Mouse (Mus musculus): ENCODE results near the gene Ltk. TPM values are rescaled to one million over a fixed set of nuclear protein-coding genes. Genes with fewer than 3 reads are reported as not detected.
A peak's percentile ranks its signal among the peaks of the same experiment; 100 is the strongest.

Gene Ltk
- total and polyA plus RNA-seq, 3 experiments, result 0.39 TPM; not detected in 2

DNA sequence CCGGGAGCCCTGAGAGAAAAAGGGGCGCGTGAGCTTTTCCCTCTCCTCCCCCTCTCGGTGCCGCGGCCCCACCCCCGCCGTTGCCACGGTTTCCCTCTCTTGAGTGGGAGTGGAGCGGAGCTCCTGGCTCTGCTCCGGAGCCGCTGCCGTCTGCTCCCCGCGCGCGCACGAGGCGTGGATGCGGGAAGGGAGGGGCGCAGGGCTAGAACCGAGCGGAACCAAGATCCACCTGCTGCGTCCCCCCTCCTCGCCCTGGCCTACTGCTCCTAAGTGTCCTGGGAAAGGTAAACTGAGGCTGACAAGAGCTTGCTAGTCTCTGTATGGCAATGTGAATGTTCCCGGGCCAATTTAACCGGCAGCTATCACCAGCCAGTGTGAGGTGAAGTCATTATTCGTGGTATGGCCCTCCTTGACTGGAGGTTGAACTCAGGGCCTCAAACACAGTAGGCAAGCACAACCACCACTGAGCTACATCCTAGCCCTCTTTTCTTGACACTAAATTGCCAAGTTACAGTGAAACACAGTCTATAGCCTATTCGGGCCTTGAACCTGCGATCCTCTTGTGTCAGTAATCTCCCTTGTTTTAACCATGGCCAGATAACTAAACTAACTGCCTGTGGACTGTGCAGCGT lies 16.9 kb downstream of the Ltk start:
- peaks cover 3% of the 10 kb centered on the region for H3K4me1 ChIP-seq (ENCODE audit: control insufficient read depth, insufficient read depth, low read length)
- H3K79me2 ChIP-seq (replicated peaks; ENCODE audit: control insufficient read depth, insufficient read depth, low read length), result no peaks in the 10 kb centered on the region
- H3K36me3 ChIP-seq (ENCODE audit: control insufficient read depth, insufficient read depth, low read length), result no peaks in the 10 kb centered on the region
- TF ChIP-seq EP300 (IDR thresholded peaks at IDR 0.05; ENCODE audit: insufficient read depth, low read depth, low read length) (no peak), CTCF (IDR thresholded peaks at IDR 0.05) (no peak), POLR2A (IDR thresholded peaks at IDR 0.05; ENCODE audit: insufficient read depth, low read depth, low read length) (no peak)
- no peak overlapping the region for H3K9ac ChIP-seq (ENCODE audit: low read depth, low read length)
- H3K4me3 ChIP-seq, result peak overlapping the region; percentile 56
- no peak overlapping the region for H3K27ac ChIP-seq
- DNase-seq, result peak in 1 of 2 experiments; percentile 12
- peaks cover 16% of the 10 kb centered on the region for H3K27me3 ChIP-seq (ENCODE audit: control insufficient read depth, insufficient read depth, low read length)
- intact Hi-C loops (cut with DNase I), result loop anchor here (5.0 kb wide), 1 partner anchor 66 kb away; the partner anchor contains the start of gene Rtf1
- WGBS, result 17% methylated on average over 25 of the region's 31 CpGs

GRCm38 (mm10) chr2:119742461-119743175 lies 17.6 kb downstream of the Ltk start:
- Histone ChIP-seq H3K4me3 (peak overlapping the region; percentile 56), H3K9ac (ENCODE audit: low read depth, low read length) (peak overlapping the region; percentile 70), H3K27ac (no peak overlapping the region), H3K27me3 (ENCODE audit: control insufficient read depth, insufficient read depth, low read length) (peaks cover 16% of the 10 kb centered on the region), H3K4me1 (ENCODE audit: control insufficient read depth, insufficient read depth, low read length) (peaks cover 3% of the 10 kb centered on the region), H3K36me3 (ENCODE audit: control insufficient read depth, insufficient read depth, low read length) (no peaks in the 10 kb centered on the region), H3K79me2 (replicated peaks; ENCODE audit: control insufficient read depth, insufficient read depth, low read length) (no peaks in the 10 kb centered on the region)
- DNase-seq, result peak; percentile 32 to 58
- intact Hi-C loops (cut with DNase I), result loop anchor here (5.0 kb wide), 1 partner anchor 65 kb away; the partner anchor contains the start of gene Rtf1
- WGBS, result 1% methylated on average over 70 of the region's 70 CpGs
- no peak for TF ChIP-seq CTCF (IDR thresholded peaks at IDR 0.05)
- TF ChIP-seq EP300 (IDR thresholded peaks at IDR 0.05; ENCODE audit: insufficient read depth, low read depth, low read length), result no peak
- no peak for TF ChIP-seq POLR2A (IDR thresholded peaks at IDR 0.05; ENCODE audit: insufficient read depth, low read depth, low read length)

- Histone ChIP-seq H3K27ac (peak within 1 kb of the TSS; percentile 41), H3K4me3 (peak within 1 kb of the TSS; percentile 56), H3K79me2 (replicated peaks; ENCODE audit: control insufficient read depth, insufficient read depth, low read length) (no peaks in the 10 kb centered on the region), H3K36me3 (ENCODE audit: control insufficient read depth, insufficient read depth, low read length) (no peaks in the 10 kb centered on the region), H3K4me1 (ENCODE audit: control insufficient read depth, insufficient read depth, low read length) (peaks cover 3% of the 10 kb centered on the region), H3K9ac (ENCODE audit: low read depth, low read length) (peak within 1 kb of the TSS; percentile 70), H3K27me3 (ENCODE audit: control insufficient read depth, insufficient read depth, low read length) (peaks cover 16% of the 10 kb centered on the region)
- intact Hi-C loops (cut with DNase I), result loop anchor here (5.0 kb wide), 1 partner anchor 64 kb away; the partner anchor contains the start of gene Rtf1
- no peak for TF ChIP-seq CTCF (IDR thresholded peaks at IDR 0.05)
- no peak for TF ChIP-seq EP300 (IDR thresholded peaks at IDR 0.05; ENCODE audit: insufficient read depth, low read depth, low read length)
- no peak for TF ChIP-seq POLR2A (IDR thresholded peaks at IDR 0.05; ENCODE audit: insufficient read depth, low read depth, low read length)
- 3% methylated on average over 52 of the region's 53 CpGs for WGBS
- DNase-seq, result peak; percentile 75 to 79
Observed at GRCm38 (mm10) chr2:119741581-119742411, 18.4 kb downstream of the Ltk start, which contains the start of gene Itpka. TSS of gene Itpka (plus strand) at chr2:119742337.

DNA sequence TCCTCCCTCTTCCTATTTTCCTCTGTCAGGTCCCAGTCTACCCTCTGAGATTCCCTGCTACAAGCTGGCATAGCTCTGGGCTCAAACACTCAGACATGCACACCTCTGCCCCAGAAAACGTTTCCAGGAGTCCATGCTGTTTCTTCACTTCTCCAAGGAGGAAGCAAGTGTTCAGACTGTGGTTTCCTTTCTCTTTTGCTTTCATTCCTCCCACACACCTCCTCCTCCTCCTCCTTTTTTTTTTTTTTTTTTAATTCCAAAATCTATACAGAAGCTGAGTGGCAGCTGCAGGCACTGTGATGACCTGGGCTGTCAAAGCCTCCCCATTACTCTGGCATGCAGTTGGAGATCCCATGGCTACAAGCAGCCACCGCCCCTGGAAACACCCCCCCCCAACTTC lies 19.7 kb downstream of the Ltk start:
- no peak overlapping the region for H3K4me3 ChIP-seq
- H3K36me3 ChIP-seq (ENCODE audit: control insufficient read depth, insufficient read depth, low read length), result no peaks in the 10 kb centered on the region
- no peak overlapping the region for H3K27ac ChIP-seq
- no peak for DNase-seq
- TF ChIP-seq CTCF (IDR thresholded peaks at IDR 0.05) (no peak), POLR2A (IDR thresholded peaks at IDR 0.05; ENCODE audit: insufficient read depth, low read depth, low read length) (no peak), EP300 (IDR thresholded peaks at IDR 0.05; ENCODE audit: insufficient read depth, low read depth, low read length) (no peak)
- no peaks in the 10 kb centered on the region for H3K79me2 ChIP-seq (replicated peaks; ENCODE audit: control insufficient read depth, insufficient read depth, low read length)
- WGBS, result 58% methylated on average over 2 of the region's 2 CpGs
- H3K9ac ChIP-seq (ENCODE audit: low read depth, low read length), result no peak overlapping the region
- intact Hi-C loops (cut with DNase I), result loop anchor here (5.0 kb wide), 1 partner anchor 63 kb away; the partner anchor contains the start of gene Rtf1
- H3K27me3 ChIP-seq (ENCODE audit: control insufficient read depth, insufficient read depth, low read length), result peaks cover 16% of the 10 kb centered on the region
- H3K4me1 ChIP-seq (ENCODE audit: control insufficient read depth, insufficient read depth, low read length), result peaks cover 3% of the 10 kb centered on the region

- intact Hi-C loops (cut with DNase I), result no loop called here
- WGBS, result 19% methylated on average over 12 of the region's 12 CpGs
- no peak for DNase-seq
Observed at GRCm38 (mm10) chr2:119737124-119737523, 23.1 kb downstream of the Ltk start.

More at GRCm38 (mm10) chr2:119737124-119737523, 23.1 kb downstream of the Ltk start:
- H3K4me3 ChIP-seq, result no peak overlapping the region
- no peak overlapping the region for H3K9ac ChIP-seq (ENCODE audit: low read depth, low read length)
- no peak overlapping the region for H3K27ac ChIP-seq
- no peaks in the 10 kb centered on the region for H3K36me3 ChIP-seq (ENCODE audit: control insufficient read depth, insufficient read depth, low read length)
- H3K27me3 ChIP-seq (ENCODE audit: control insufficient read depth, insufficient read depth, low read length), result no peaks in the 10 kb centered on the region; the same call in 1 of the 2 replicates
- no peaks in the 10 kb centered on the region for H3K79me2 ChIP-seq (replicated peaks; ENCODE audit: control insufficient read depth, insufficient read depth, low read length)
- TF ChIP-seq POLR2A (IDR thresholded peaks at IDR 0.05; ENCODE audit: insufficient read depth, low read depth, low read length), result no peak
- no peak for TF ChIP-seq EP300 (IDR thresholded peaks at IDR 0.05; ENCODE audit: insufficient read depth, low read depth, low read length)
- TF ChIP-seq CTCF (IDR thresholded peaks at IDR 0.05), result no peak
- H3K4me1 ChIP-seq (ENCODE audit: control insufficient read depth, insufficient read depth, low read length), result no peaks in the 10 kb centered on the region; the same call in 1 of the 2 replicates

Measured in heart, adult 2 months (tissue).